Mouse (Mus musculus) kidney, adult 2 months (tissue): ENCODE results near the gene Mfn2. TPM values are rescaled to one million over a fixed set of nuclear protein-coding genes. Genes with fewer than 3 reads are reported as not detected.

Source experiments
- DNase-seq: peaks from one replicate; pipeline ENCODE4 v3.0.0; 2021
- H3K27ac ChIP-seq: fragments of 200-500 bp; 2 replicates; pipeline ENCODE4 v1.5.1; 2012; ENCODE audit warnings: low read depth, low read length, control low read depth, inconsistent platforms; ENCODE audit not compliant: insufficient read depth
- H3K27me3 ChIP-seq: fragments of 200-500 bp; replicated peaks from 2 replicates; pipeline ENCODE4 v1.6.1; 2012; ENCODE audit warnings: mild to moderate bottlenecking, moderate library complexity, low read length, inconsistent platforms; ENCODE audit not compliant: control insufficient read depth, insufficient read depth
- H3K36me3 ChIP-seq: fragments of 200-500 bp; 2 replicates; pipeline ENCODE4 v1.6.1; 2012; ENCODE audit warnings: mild to moderate bottlenecking, moderate library complexity, low read length, inconsistent platforms; ENCODE audit not compliant: control insufficient read depth, insufficient read depth
- H3K4me1 ChIP-seq: fragments of 200-500 bp; 2 replicates; pipeline ENCODE4 v1.6.1; 2011; ENCODE audit warnings: low read length; ENCODE audit not compliant: control insufficient read depth, insufficient read depth
- H3K4me3 ChIP-seq: fragments of 200-500 bp; 2 replicates; pipeline ENCODE4 v1.5.1; 2011; ENCODE audit warnings: mild to moderate bottlenecking, low read depth, low read length, control low read depth; ENCODE audit not compliant: insufficient read depth
- CTCF ChIP-seq: fragments of 200-500 bp; conservative IDR thresholded peaks from 2 replicates; pipeline ENCODE4 v1.5.1; 2011; ENCODE audit warnings: low read depth, mild to moderate bottlenecking, control low read depth, low read length, moderate library complexity, mixed read lengths; ENCODE audit not compliant: insufficient read depth, insufficient read length
- POLR2A ChIP-seq: fragments of 200-500 bp; IDR thresholded peaks from one replicate; pipeline ENCODE4 v1.6.1; 2011; ENCODE audit warnings: low read depth, low read length, control low read depth
- WGBS: fragments of 180-500 bp; shearing (Covaris S2); methylation state at CpG from one replicate; pipeline ENCODE4 v1.1.7; 2018; 5-methylcytosine and 5-hydroxymethylcytosine counted together
- polyA plus RNA-seq: library from polyadenylated mRNA; depleted of rRNA; stranded (reverse); fragments of >200 nt; gene quantifications from 2 replicates; pipeline ENCODE4 v1.2.3, GENCODE M21; 2012

Gene Mfn2
- polyA plus RNA-seq, 1 experiment = 82.8 TPM

DNA sequence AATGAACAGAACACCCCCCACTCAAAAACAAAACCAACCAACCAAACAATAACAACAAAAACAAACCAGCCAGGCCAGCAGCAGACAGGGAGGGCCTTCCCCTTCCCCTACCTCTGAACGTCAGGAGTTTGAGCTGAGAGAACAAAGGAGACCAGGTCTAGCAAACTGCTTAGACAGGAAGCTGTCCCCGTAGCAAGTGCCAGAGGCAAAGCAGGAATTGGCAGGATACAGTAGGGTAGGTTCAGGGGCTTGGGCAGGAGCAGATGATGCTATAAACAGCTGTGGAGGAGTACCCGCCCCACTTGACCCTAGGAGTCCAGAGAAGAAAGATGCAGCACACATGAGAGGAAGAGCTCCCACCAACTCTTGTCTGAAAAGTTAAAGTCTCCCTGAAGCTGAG, 29.6 kb upstream of the Mfn2 start:
- no peak overlapping the region for H3K4me3 ChIP-seq
- 58% methylated on average over 3 of the region's 3 CpGs for WGBS
- no peak for DNase-seq

DNA sequence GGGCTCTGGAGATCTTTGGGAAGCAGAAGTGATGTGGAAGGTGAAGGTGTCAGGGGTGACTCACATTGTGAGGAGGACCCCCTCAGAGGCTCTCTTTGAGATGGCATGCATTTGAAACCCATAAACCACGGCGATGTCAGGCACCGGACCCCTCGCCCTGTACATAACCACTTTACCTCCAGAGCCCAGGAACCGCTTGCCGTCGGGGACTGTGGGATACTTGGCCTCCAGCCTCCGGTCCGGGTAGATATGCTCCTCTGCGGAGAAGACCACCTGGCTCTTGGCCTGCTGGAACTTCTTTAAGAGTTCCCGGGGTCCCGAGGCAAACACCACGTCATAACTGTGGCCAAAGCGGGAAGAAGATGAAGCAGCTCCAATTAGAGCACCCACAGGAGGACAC, 26.4 kb upstream of the Mfn2 start:
- 97% methylated on average over 14 of the region's 14 CpGs for WGBS
- no peak for DNase-seq
- Histone ChIP-seq H3K27me3 (no peaks in the 10 kb centered on the region), H3K36me3 (no peaks in the 10 kb centered on the region), H3K4me3 (no peak overlapping the region), H3K4me1 (no peaks in the 10 kb centered on the region), H3K27ac (no peak overlapping the region)
- TF ChIP-seq CTCF (no peak), POLR2A (no peak)

More for the DNA sequence above, 29.6 kb upstream of the Mfn2 start:
- TF ChIP-seq CTCF (no peak), POLR2A (no peak)
- H3K27me3 ChIP-seq = no peaks in the 10 kb centered on the region
- no peak overlapping the region for H3K27ac ChIP-seq
- H3K4me1 ChIP-seq = peaks cover 8% of the 10 kb centered on the region; the same call in 1 of the 2 replicates
- H3K36me3 ChIP-seq = no peaks in the 10 kb centered on the region

- Histone ChIP-seq H3K4me1 (no peaks in the 10 kb centered on the region), H3K27me3 (no peaks in the 10 kb centered on the region), H3K27ac (no peak overlapping the region), H3K4me3 (no peak overlapping the region), H3K36me3 (no peaks in the 10 kb centered on the region)
- WGBS = 90% methylated on average over 7 of the region's 7 CpGs
- TF ChIP-seq POLR2A (no peak), CTCF (no peak)
- no peak for DNase-seq
Observed at GRCm38 (mm10) chr4:147928540-147928939, 24.0 kb upstream of the Mfn2 start.

GRCm38 (mm10) chr4:147928136-147928535, 23.6 kb upstream of the Mfn2 start:
- H3K4me1 ChIP-seq = no peaks in the 10 kb centered on the region
- no peak overlapping the region for H3K27ac ChIP-seq
- no peak for TF ChIP-seq POLR2A
- no peak for TF ChIP-seq CTCF
- H3K27me3 ChIP-seq = no peaks in the 10 kb centered on the region
- 42% methylated on average over 9 of the region's 9 CpGs for WGBS
- H3K4me3 ChIP-seq = no peak overlapping the region
- no peaks in the 10 kb centered on the region for H3K36me3 ChIP-seq
- no peak for DNase-seq

DNA sequence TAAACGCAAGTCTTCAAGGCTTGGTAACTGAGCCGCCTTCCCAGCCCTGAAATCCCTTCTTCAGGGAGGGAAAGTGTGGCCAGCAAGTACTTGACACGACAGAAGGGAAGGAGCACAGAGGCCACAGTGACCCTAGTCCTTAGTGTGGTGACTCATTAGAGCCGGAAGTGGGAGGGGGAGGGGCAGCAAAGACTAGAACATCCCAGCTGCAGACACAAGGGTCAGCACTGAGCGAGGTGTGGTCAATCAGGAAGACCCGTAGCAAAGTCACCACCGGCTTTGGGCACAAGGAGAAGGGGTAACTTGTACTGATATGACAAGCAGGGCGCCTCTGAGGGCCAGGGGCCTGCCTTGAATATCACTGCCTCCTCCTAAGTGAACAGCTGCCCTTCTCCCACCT, 23.2 kb upstream of the Mfn2 start:
- Histone ChIP-seq H3K27me3 (no peaks in the 10 kb centered on the region), H3K27ac (no peak overlapping the region), H3K36me3 (no peaks in the 10 kb centered on the region), H3K4me3 (no peak overlapping the region), H3K4me1 (no peaks in the 10 kb centered on the region)
- peak; percentile 69 for DNase-seq
- WGBS = 57% methylated on average over 8 of the region's 8 CpGs
- no peak for TF ChIP-seq POLR2A
- no peak for TF ChIP-seq CTCF

DNA sequence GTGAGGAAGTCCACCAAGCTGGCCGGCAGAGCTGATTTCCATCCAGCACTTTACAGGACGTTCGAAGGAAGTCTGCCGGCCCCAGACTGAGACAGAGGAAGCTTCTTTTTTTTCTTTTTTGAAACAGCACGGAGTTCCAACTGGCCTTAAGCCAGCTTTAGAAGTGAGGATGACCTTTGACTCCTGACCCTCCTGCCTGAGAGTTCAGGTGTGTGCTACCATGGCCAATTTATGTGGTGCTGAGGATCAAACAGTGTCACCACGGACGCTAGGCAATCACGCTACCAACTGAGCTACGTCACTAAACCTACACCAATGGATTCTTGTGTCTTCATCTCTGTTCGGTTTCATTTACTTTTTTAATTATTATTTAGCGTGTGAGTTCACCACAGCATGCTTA, 17.8 kb upstream of the Mfn2 start:
- H3K27ac ChIP-seq = no peak overlapping the region
- H3K4me3 ChIP-seq = no peak overlapping the region
- DNase-seq = peak; percentile 31
- no peaks in the 10 kb centered on the region for H3K4me1 ChIP-seq
- TF ChIP-seq POLR2A (no peak), CTCF (no peak)
- no peaks in the 10 kb centered on the region for H3K36me3 ChIP-seq
- H3K27me3 ChIP-seq = no peaks in the 10 kb centered on the region
- 56% methylated on average over 11 of the region's 11 CpGs for WGBS

- H3K36me3 ChIP-seq = no peaks in the 10 kb centered on the region
- DNase-seq = no peak
- H3K27ac ChIP-seq = no peak overlapping the region
- H3K27me3 ChIP-seq = no peaks in the 10 kb centered on the region
- TF ChIP-seq CTCF = no peak
- TF ChIP-seq POLR2A = no peak
- no peak overlapping the region for H3K4me3 ChIP-seq
- WGBS = 63% methylated on average over 10 of the region's 10 CpGs
- H3K4me1 ChIP-seq = no peaks in the 10 kb centered on the region
Observed at GRCm38 (mm10) chr4:147920973-147921372, 16.5 kb upstream of the Mfn2 start.
